Mouse (Mus musculus): ENCODE results near the gene 2310011J03Rik.

The 2310011J03Rik gene

DNA sequence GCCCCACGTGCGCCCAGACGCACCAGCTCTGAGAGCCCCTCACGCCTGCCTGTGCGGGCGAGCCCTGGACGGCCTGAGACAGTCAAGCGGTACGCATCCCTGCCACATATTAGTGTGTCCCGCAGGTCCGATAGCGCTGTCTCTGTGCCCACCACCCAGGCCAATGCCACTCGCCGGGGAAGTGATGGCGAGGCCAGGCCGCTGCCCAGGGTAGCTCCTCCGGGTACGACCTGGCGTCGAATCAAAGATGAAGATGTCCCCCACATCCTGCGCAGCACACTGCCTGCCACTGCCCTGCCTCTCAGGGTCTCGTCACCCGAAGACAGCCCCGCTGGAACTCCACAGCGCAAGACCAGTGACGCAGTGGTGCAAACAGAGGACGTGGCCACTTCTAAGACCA is 5.0 kb downstream of the 2310011J03Rik start:
- DNase-seq (ENCODE audit: low spot score), result no peak

DNA sequence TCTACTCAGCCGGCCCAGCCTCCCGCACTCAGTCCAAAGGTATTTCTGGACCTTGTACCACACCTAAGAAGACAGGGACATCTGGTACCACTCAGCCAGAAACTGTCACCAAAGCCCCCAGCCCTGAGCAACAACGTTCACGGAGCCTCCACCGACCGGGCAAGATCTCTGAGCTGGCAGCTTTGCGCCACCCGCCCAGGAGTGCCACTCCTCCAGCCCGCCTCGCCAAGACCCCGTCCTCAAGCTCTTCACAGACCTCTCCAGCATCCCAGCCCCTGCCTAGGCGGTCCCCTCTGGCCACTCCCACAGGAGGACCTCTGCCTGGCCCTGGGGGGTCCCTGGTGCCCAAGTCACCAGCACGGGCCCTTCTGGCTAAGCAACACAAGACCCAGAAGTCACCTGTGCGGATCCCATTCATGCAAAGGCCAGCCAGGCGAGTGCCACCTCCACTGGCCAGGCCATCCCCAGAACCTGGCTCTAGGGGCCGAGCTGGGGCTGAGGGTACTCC is 5.8 kb downstream of the 2310011J03Rik start:
- DNase-seq (ENCODE audit: low spot score), result no peak

DNA sequence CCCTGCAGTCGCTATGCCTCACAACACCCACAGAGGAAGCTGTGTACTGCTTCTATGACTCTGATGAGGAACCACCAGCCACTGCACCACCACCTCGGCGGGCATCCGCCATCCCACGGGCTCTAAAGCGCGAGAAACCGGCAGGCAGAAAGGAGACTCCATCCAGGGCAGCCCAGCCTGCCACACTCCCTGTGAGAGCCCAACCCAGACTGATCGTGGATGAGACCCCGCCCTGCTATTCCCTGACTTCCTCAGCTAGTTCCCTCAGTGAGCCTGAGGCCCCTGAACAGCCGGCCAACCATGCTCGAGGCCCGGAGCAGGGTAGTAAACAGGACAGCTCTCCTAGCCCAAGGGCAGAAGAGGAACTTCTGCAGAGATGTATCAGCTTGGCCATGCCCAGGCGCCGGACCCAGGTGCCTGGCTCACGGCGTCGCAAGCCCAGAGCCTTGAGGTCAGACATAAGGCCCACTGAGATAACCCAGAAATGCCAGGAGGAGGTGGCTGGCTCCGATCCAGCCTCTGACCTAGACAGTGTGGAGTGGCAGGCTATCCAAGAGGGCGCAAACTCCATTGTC is 6.6 kb downstream of the 2310011J03Rik start:
- DNase-seq (ENCODE audit: low spot score), result no peak

DNA sequence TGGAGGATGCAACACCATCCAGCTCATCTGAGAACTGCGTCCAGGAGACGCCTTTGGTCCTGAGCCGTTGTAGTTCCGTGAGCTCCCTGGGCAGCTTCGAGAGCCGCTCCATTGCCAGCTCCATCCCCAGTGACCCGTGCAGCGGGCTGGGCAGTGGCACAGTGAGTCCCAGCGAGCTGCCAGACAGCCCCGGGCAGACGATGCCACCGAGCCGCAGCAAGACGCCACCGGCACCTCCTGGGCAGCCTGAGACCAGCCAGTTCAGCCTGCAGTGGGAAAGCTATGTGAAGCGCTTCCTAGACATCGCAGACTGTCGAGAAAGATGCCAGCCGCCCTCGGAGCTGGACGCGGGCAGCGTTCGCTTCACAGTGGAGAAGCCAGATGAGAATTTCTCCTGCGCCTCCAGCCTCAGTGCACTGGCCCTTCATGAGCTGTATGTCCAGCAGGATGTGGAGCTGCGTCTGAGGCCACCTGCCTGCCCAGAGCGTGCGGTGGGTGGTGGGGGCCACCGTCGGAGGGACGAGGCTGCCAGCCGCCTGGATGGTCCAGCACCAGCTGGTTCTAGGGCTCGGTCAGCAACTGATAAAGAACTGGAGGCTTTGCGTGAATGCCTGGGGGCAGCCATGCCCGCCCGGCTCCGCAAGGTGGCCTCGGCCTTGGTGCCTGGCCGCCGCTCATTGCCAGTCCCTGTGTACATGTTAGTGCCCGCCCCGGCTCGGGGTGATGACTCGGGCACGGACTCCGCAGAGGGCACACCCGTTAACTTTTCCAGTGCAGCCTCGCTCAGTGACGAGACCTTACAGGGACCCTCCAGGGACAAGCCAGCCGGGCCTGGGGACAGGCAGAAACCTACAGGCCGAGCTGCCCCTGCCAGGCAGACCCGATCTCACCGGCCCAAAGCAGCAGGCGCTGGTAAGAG is 7.5 kb downstream of the 2310011J03Rik start:
- no peak for DNase-seq (ENCODE audit: low spot score)

DNA sequence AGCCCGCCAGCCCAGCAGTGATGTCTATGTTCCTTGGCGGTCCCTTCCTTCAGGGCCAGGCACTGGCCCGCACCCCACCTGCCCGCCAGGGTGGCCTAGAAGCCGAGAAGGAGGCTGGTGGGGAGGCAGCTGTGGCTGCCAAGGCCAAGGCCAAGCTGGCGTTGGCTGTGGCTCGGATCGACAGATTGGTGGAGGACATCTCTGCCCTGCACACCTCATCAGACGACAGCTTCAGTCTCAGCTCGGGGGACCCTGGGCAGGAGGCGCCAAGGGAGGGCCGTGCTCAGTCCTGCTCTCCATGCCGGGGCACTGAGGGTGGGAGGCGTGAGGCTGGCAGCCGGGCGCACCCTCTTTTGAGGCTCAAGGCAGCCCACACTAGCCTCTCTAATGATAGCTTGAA is 8.8 kb downstream of the 2310011J03Rik start:
- no peak for DNase-seq (ENCODE audit: low spot score)

DNA sequence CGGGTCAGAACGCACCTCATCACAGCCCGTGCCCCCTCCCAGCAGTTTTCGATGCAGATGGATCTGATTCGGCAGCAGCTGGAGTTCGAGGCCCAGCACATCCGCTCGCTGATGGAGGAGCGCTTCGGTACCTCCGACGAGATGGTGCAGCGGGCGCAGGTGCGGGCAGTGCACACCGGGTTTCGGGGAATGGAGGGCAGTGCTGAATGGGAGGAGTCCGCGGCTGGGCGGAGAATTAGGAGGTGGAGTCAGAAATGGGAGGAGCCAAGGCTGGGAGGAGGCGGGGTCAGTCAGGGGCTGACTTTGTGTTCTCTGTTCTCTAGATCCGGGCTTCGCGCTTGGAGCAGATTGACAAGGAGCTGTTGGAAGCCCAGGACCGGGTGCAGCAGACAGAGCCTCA is 15.5 kb downstream of the 2310011J03Rik start:
- DNase-seq (ENCODE audit: low spot score), result no peak

DNA sequence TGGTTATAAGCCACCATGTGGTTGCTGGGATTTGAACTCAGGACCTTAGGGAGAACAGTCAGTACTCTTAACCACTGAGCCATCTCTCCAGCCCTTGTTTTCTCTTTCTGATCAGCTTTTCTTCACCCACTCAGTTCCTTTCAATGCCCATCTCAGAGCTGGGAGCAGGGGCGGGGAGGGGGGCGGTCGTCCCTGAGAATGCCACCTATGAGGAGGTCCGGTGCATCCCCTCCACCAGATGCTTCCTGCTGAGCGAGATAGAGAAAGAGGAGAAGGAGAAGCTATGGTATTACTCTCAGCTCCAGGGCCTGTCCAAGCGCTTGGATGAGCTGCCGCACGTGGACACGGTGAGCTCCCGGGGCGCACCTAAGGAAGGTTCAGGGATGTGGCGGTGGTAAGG is 15.9 kb downstream of the 2310011J03Rik start:
- no peak for DNase-seq (ENCODE audit: low spot score)

DNA sequence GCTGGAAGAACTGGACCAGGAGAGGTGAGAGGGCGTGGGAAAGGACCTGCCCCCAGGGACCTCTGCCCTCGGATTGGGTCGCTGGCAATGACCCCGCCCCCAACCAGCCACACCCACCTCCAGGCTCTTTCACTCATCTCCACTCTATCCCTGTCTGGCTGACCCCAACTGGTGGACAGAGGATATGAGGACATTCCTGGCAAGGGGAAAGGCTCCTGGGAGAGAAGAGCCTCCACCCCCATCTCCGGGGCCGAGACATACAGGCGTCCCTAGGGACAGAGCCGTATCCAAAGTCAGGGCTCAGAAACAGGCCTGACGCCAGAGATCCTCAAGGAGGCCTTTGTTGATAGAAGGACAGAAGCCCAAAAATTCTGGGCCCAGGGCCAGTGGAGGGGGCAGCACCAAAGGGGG is 17.9 kb downstream of the 2310011J03Rik start:
- peak; percentile 67 for DNase-seq (ENCODE audit: low spot score)

DNA sequence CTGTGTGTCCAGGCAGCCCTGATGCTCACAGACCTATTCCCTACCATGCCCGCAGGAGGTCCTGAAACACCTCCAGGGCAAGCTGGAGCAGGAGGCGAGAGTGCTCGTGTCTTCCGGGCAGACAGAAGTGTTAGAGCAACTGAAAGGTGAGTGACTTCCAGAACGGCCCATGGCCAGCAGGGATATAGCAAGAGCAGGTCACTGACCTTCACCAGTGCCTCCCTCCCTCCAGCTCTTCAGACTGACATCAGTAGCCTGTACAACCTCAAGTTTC is 18.3 kb downstream of the 2310011J03Rik start:
- no peak for DNase-seq (ENCODE audit: low spot score)

DNA sequence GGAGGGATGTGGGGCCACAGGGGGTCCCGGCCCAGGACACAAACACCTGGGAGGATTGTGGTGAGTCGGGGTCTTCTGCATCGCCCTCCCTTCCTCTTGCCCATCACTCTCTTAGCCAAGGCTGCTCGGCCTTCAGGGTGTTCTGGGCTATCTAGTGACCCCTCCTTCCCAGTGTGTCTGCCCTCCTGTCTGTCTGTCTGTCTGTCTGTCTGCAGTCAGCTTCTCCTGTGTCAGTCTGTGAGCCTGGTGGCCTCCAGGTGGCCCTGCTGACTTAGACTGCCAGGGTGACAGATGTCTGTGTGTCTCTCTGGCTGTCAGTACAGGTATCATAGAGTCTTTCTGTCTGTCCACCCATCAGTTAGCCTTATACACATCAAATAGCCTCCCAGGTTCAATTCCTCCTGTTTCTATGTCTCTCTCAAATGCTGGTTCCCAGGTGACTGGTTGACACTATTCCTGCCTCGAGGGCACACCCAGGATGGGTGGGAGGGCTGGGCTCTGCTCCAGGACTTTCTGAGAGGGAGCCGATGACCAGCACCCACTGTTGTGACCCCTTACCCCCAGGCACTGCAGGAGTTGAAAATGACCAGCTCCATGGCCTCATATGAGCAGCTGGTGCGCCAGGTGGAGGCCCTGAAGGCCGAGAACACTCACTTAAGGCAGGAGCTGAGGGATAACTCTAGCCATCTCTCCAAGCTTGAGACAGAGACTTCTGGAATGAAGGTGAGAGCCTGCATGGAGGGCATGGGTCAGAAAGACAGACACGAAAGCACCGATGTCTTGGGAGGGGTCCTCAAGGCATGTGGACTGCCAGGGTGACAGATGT is 18.9 kb downstream of the 2310011J03Rik start:
- no peak for DNase-seq (ENCODE audit: low spot score)

DNA sequence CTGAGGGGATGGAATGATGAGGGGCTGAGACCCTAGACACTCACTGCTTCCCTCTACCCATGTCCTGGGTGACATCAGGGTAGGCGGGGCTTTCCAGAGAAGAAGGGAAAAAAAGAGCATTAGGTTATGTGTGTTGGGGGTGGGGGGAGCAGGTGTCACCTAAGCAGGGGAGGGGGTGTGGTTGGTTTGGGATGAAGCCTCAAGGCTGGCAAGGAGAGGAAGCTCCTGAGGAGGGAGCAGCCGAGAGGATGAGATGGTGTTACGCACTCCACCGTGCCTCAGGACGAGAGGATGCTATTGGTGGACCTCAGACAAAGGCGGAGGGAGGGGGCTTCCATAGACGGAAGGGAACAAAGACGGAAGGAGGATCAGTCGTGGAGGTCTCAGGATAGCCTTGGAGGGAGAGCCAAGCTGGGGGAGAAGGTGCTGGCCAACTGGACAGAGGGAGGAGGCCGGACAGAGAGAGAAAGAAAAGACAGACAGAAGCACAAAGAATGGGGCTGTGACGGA is 19.6 kb downstream of the 2310011J03Rik start:
- no peak for DNase-seq (ENCODE audit: low spot score)

DNA sequence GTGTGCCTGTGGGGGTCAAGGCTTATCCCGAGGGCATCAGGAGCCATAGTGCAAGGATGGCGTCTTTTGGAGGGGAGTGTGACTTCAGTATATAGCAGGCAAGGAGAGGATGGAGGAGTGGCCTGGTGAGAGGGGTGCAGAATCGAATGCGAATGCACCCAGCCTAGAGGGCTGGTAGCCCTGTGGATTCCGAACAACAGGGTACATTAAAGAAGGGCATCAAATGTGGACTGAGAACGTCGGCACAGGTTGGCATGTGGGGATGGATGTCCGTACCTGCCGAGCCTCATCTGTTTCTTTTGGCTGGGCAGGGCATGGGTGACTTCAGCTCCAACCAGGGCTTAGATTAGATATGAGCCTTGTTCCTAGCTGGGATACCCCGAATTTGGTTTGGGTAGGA is 20.5 kb downstream of the 2310011J03Rik start:
- DNase-seq (ENCODE audit: low spot score), result no peak

DNA sequence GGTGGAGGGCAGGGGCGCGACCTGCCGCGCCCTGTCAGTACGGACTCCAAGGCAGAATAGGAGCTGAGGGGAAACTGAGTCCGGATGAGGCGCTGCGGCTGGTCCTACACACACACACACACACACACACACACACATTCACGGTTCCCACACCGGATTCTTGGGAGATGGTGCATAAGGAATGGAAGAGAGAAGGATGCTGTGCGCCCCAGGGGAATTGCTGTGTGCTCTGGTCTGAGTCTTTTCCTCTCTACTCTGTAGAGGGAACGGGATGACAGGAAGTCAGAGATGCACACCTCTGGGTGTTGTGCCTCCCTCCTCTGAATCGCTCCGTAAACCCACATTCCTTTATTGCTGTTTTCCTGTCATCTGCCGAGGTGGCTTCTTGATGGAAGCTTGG is 21.0 kb downstream of the 2310011J03Rik start:
- DNase-seq (ENCODE audit: low spot score), result no peak

DNA sequence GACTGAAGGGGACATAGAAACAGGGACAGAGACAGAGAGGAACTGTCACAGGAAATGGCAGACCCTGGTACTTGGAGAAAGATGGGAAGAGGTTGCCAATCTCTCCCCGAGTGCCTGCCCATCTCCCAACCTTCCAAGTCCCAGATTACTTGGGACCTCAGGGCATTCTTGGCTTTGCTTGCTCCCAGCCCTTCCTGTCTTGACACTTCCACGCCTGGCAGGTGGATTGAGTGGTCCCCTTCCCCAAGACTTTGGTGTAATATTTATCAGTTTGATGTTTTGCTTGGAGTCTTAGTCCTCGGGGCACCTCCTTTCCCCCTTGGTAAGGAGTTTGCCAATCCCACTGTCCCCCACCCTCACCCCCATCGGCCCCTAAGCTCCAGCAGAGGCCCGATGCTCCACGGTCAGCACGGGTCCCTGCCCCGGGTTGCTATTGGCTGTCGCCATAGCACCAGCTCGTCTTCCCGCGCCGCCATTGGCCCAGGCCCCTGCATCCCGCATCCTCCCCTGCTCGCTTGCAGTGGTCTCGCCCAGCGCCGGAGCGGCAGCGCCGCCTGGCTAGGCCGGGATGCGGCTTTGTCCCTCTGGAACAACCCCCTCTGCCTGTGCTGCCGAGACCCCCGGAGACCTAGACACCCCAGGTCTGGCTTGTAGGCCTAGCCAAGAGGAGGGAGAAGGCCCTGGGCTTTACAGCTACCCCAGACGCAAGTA is 21.6 kb downstream of the 2310011J03Rik start:
- peak; percentile 80 for DNase-seq (ENCODE audit: low spot score)

DNA sequence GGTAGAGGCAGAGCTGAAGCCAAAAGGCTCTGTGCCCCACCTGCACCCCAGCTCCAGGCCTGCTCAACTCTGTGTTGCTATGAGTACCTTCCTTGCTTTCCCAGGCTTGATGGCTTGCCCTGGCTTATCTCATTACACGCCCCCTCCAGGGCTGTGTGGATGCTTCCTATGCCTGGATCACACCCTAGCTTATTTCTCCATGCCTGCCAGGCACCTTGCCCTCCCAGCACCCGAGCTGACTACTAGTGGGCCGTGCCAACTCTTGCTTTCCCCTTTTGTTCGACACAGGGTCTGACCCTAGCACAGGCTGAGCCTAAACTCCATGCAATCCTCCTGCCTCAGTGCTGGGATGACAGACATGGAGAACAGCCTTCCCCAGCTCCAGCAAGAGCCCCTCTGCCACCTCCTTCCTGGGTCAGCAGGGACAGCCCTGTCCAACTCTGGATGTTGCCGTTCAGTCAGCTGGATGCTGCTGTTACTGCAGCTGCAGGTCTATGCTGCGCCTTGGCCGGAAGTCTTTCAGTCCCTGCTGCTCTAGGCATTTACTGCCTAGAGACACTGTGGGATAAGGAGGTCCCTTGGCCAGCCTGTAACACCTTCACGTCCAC is 22.7 kb downstream of the 2310011J03Rik start:
- no peak for DNase-seq (ENCODE audit: low spot score)

DNA sequence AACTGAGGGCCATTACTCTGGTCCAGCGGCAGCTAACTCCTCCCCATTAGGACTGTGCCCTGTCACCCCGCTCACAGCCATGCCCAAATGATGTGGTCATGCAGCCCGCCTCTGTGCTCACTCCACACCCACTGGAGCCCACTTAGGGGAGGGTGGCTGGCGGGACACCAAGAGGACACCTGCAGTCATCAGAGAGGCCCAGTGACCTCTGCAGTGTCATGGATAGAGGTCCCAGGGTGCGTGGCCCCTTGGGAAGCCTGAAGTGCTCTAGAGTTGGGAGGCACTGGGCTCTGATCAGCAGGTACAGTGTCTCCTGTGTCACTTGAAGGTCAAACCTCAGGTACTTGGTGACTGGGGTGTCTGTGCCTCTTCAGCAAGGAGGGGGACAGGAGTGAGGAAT is 23.5 kb downstream of the 2310011J03Rik start:
- DNase-seq (ENCODE audit: low spot score), result no peak

DNA sequence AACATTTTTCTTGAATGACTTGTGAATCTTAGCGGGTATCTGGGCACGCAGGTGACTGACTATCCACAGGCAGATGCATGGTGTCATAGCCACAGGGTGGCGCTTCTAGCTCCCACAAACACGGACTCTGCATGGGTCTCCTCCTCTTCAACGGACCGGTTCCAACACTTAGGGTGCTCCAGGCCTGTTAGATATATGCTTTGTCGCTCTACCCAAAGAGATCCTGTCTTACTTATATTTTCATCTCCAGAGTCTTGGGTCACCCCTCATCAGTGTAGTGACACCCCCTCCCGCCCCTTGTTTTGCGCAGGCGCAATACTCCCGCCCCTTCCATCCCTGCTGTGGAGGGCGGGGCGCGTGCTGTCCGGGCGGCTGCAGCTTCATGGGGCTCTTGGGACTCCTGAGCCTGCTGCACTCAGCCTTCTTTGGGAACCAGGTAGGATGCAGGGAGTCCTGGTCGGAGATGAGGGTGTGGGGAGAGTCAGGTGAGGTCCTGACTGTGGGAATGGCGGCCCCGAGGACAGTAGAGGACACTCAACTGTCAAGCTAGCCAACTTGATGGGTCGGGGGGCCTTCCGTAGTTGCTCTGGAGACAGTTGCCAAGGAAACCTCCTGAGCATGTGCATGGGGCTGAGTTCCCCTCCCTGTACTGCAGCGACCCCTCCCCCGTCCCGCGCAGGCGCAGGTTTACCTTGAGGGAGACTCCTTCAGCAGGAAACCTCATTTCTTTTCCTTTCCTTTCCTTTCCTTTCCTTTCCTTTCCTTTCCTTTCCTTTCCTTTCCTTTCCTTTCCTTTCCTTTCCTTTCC is 24.5 kb downstream of the 2310011J03Rik start, which contains the start of gene Apc2:
TSS of gene Apc2 (plus strand) at position 360 of the 808 bp plus-strand sequence.
- peak; percentile 71 for DNase-seq (ENCODE audit: low spot score)

DNA sequence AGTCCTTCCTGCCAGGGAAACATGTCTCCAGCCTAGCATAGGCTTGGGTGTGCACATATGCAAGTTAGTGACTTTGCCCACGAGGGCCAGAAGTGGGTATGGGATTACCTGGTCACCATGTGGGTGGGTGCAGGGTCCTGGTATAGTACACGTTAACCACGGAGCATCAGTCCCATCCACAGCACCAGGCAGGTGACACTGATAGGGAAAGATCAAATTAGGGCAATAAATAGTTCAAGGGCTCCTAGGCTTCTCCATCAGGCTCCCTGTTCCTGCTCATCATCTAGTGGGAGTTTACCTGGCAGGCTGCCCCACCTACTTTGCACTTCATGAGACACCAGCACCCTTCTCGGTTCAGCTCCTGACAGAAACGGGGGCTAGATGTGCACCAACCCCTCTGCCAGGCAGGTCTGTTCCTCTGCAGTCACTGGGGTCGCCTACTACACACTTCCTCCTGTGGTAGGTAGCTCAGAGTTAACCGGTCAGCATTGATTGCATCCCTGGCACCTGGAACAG is 25.5 kb downstream of the 2310011J03Rik start:
- no peak for DNase-seq (ENCODE audit: low spot score)

DNA sequence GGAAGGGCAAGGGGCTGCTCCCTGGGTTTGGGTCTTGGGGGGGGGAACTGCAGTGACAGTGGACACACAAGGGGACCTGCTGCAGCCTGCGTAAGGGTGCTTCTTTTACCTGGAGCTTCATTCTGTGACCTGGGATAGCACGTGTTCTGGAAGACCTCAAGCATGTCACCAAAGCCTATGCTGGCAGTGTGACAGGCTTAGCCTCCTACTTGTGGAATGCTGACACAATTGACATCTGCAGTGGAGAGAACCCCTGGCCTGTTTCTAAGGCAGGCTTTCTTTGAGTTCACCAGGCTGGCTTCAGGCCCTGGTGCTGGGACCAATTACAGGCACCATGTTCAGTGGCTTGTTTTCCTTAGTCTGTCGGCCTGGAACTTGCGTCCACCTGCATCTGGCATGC is 26.0 kb downstream of the 2310011J03Rik start:
- no peak for DNase-seq (ENCODE audit: low spot score)

DNA sequence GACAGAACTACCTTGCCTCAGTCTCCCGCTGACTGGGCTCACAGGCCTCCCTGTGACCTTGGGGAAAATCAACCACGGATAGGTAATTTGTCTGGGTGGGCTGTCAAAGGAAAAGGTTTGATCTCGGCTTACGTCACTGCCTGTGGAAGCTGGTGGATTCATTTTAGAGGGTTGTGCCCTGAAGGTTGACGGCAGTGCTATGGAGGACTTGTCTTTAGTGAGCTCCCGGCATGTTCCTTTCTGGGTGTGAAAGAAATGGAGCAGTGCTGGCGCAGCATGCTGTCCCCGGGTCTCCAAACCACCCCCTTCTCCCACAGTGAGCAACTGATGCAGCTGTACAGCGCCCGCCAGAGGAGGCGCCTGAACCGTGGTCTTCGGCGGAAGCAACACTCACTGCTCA is 27.0 kb downstream of the 2310011J03Rik start:
- DNase-seq (ENCODE audit: low spot score), result no peak

Data from left cerebral cortex, adult 11 months (tissue).